Mouse (Mus musculus) C2C12 (cell line): ENCODE data around the gene Pld5. TPM values are rescaled to one million over a fixed set of nuclear protein-coding genes. Genes with fewer than 3 reads are reported as not detected.
"Not testable (repeated sequence)": the region's sequence is repeated elsewhere in the genome, so short reads cannot be mapped to it uniquely, and the experiment has no call there.

Experiments
- H3K27me3 ChIP-seq: one replicate; pipeline ENCODE4 v1.6.1; 2011; ENCODE audit not compliant: control insufficient read depth, insufficient read depth, insufficient read length
- H3K36me3 ChIP-seq: one replicate; pipeline ENCODE4 v1.6.1; 2011; ENCODE audit not compliant: control insufficient read depth, insufficient read depth
- H3K4me3 ChIP-seq: one replicate; pipeline ENCODE4 v1.5.1; 2011; ENCODE audit warnings: mild to moderate bottlenecking, control low read depth; ENCODE audit not compliant: poor library complexity, insufficient read depth, severe bottlenecking
- H3K79me2 ChIP-seq: one replicate; pipeline ENCODE4 v1.6.1; 2011; ENCODE audit not compliant: control insufficient read depth, insufficient read depth
- H3K79me3 ChIP-seq: one replicate; pipeline ENCODE4 v1.6.1; 2011; ENCODE audit warnings: low read depth, control low read depth
- H3ac ChIP-seq: one replicate; pipeline ENCODE3; 2011; ENCODE audit warnings: low read depth; ENCODE audit not compliant: control insufficient read depth, insufficient read length
- CEBPB ChIP-seq: IDR thresholded peaks from one replicate; pipeline ENCODE4 v1.6.1; 2011; ENCODE audit warnings: low read depth, mild to moderate bottlenecking, control low read depth, moderate library complexity
- CTCF ChIP-seq: IDR thresholded peaks from one replicate; pipeline ENCODE4 v1.5.1; 2011; ENCODE audit not compliant: control insufficient read depth, insufficient read depth, insufficient read length
- FOSL1 ChIP-seq: IDR thresholded peaks from one replicate; pipeline ENCODE4 v1.8.0; 2011; ENCODE audit warnings: mild to moderate bottlenecking, low read length; ENCODE audit not compliant: poor library complexity, insufficient read depth, severe bottlenecking
- MAX ChIP-seq: IDR thresholded peaks from one replicate; pipeline ENCODE4 v1.6.1; 2011; ENCODE audit warnings: mild to moderate bottlenecking, control low read depth
- MYOD1 ChIP-seq: IDR thresholded peaks from one replicate; pipeline ENCODE4 v1.6.1; 2011; ENCODE audit warnings: low read depth; ENCODE audit not compliant: control insufficient read depth, insufficient read length
- MYOG ChIP-seq: IDR thresholded peaks from one replicate; pipeline ENCODE4 v1.6.1; 2011; ENCODE audit not compliant: control insufficient read depth, insufficient read length; ENCODE audit errors: extremely low read depth
- USF1 ChIP-seq: IDR thresholded peaks from one replicate; pipeline ENCODE4 v1.6.1; 2011; ENCODE audit warnings: low read depth, mild to moderate bottlenecking, control low read depth, moderate library complexity
- polyA plus RNA-seq: library from polyadenylated mRNA; unstranded; fragments of >200 nt; fragmentation: generic; extraction: Trizol; gene quantifications from one replicate; pipeline ENCODE4 v1.2.1, GENCODE M21; 2012; ENCODE audit warnings: missing spikeins

Gene Pld5
- polyA plus RNA-seq, 1 experiment, result not detected

GRCm38 (mm10) chr1:175997076-175997651, 277.9 kb downstream of the Pld5 start:
- no peak overlapping the region for H3K4me3 ChIP-seq
- H3K79me2 ChIP-seq, result no peaks in the 10 kb centered on the region
- no peaks in the 10 kb centered on the region for H3K36me3 ChIP-seq
- H3ac ChIP-seq, result no peak overlapping the region
- TF ChIP-seq CEBPB (no peak), MAX (no peak), MYOG (no peak), MYOD1 (no peak), USF1 (no peak), CTCF (no peak), FOSL1 (no peak)
- H3K27me3 ChIP-seq, result no peaks in the 10 kb centered on the region
- no peaks in the 10 kb centered on the region for H3K79me3 ChIP-seq

GRCm38 (mm10) chr1:175988912-175989311, 286.2 kb downstream of the Pld5 start:
- no peaks in the 10 kb centered on the region for H3K79me3 ChIP-seq
- H3K36me3 ChIP-seq, result no peaks in the 10 kb centered on the region
- H3ac ChIP-seq, result no peak overlapping the region
- H3K4me3 ChIP-seq, result no peak overlapping the region
- no peak for TF ChIP-seq CTCF
- TF ChIP-seq MYOD1, result no peak
- no peak for TF ChIP-seq MAX
- TF ChIP-seq MYOG, result no peak
- TF ChIP-seq USF1, result no peak
- TF ChIP-seq FOSL1, result no peak
- TF ChIP-seq CEBPB, result no peak
- H3K27me3 ChIP-seq, result no peaks in the 10 kb centered on the region
- no peaks in the 10 kb centered on the region for H3K79me2 ChIP-seq

- Histone ChIP-seq H3K36me3 (no peaks in the 10 kb centered on the region), H3K27me3 (no peaks in the 10 kb centered on the region), H3K4me3 (no peak overlapping the region)
These were observed 286.7 kb downstream of the Pld5 start for GRCm38 (mm10) chr1:175988448-175988847.

GRCm38 (mm10) chr1:175979014-175979413, 296.1 kb downstream of the Pld5 start, which contains the start of gene Rbm8a2:
TSS of gene Rbm8a2 (minus strand) at chr1:175979114.
- H3K79me3 ChIP-seq, H3K79me2 ChIP-seq, H3ac ChIP-seq, H3K36me3 ChIP-seq, H3K27me3 ChIP-seq, H3K4me3 ChIP-seq: not testable (repeated sequence)

More at GRCm38 (mm10) chr1:175988448-175988847, 286.7 kb downstream of the Pld5 start:
- TF ChIP-seq USF1 (no peak), FOSL1 (no peak), MAX (no peak), CTCF (no peak), CEBPB (no peak), MYOD1 (no peak), MYOG (no peak)
- Histone ChIP-seq H3K79me2 (no peaks in the 10 kb centered on the region), H3ac (no peak overlapping the region), H3K79me3 (no peaks in the 10 kb centered on the region)

- H3K4me3 ChIP-seq, result no peak overlapping the region
- no peaks in the 10 kb centered on the region for H3K27me3 ChIP-seq
- H3K36me3 ChIP-seq, result no peaks in the 10 kb centered on the region
- H3K79me2 ChIP-seq, result no peaks in the 10 kb centered on the region
- H3ac ChIP-seq, result no peak overlapping the region
- no peak for TF ChIP-seq USF1
- TF ChIP-seq FOSL1, result no peak
- no peak for TF ChIP-seq CEBPB
- TF ChIP-seq MYOD1, result no peak
- TF ChIP-seq MYOG, result no peak
- TF ChIP-seq MAX, result no peak
- no peak for TF ChIP-seq CTCF
- H3K79me3 ChIP-seq, result no peaks in the 10 kb centered on the region
These were observed 304.4 kb downstream of the Pld5 start for GRCm38 (mm10) chr1:175970710-175971109.

- TF ChIP-seq MYOG (no peak), MYOD1 (no peak), FOSL1 (no peak), CEBPB (no peak), USF1 (no peak), MAX (no peak), CTCF (no peak)
- no peaks in the 10 kb centered on the region for H3K79me3 ChIP-seq
- H3ac ChIP-seq, result no peak overlapping the region
- no peaks in the 10 kb centered on the region for H3K27me3 ChIP-seq
- no peak overlapping the region for H3K4me3 ChIP-seq
- H3K36me3 ChIP-seq, result no peaks in the 10 kb centered on the region
- H3K79me2 ChIP-seq, result no peaks in the 10 kb centered on the region
These were observed 307.9 kb downstream of the Pld5 start for GRCm38 (mm10) chr1:175967004-175967745.
